Mouse (Mus musculus) liver, postnatal 0 days (tissue): ENCODE results near the gene Zfp64.

Experiments
- CTCF ChIP-seq: sonication (generic); IDR thresholded peaks from 2 replicates; pipeline ENCODE4 v1.5.1; 2016; ENCODE audit warnings: antibody characterized with exemption, low read depth
- EP300 ChIP-seq: IDR thresholded peaks from 2 replicates; pipeline ENCODE4 v1.6.1; 2016; ENCODE audit warnings: antibody characterized with exemption, low read depth, mild to moderate bottlenecking

DNA sequence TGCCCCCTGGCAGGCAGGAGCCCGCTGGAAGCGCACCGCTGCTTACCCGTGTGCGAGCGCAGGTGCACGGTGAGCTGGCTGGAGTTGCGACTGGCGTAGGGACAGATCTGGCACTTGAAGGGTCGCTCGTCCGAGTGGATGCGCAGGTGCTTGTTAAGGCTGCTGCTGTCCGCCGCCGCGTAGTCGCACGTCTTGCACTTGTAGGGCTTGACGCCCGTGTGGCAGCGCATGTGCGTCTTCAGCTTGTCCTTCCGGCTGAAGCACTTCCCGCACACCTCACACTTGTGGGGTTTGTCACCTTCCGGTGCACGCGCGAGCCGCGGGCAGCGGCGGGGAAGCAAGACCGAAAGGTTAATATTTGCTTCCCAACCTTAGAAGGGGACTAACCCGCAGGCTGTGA is 20.2 kb downstream of the Zfp64 start:
- TF ChIP-seq CTCF (no peak), EP300 (no peak)
